14 mouse cellular contexts compared by ENCODE assay signal in genomic region chr2:165242575-165242974, GRCm38 (mm10). TPM values are rescaled to one million over a fixed set of nuclear protein-coding genes. Genes with fewer than 3 reads are reported as not detected.
A peak's percentile ranks its signal among the peaks of the same experiment; 100 is the strongest.
DNase-seq lines count a peak whose midpoint lies in the region; ATAC-seq lines count a peak whose summit lies in the region.
"Had no signal": no experiment of that assay in that cellular context is flagged by ENCODE, and none has a peak within 500 bp of the region (broad histone marks: within the 10 kb centered on the region; RNA-seq: fewer than 3 reads in every experiment).

No protein-coding gene starts in this region.

- peaks cover 13% of the 10 kb centered on the region; the same call in 1 of the 2 replicates for H3K4me1 ChIP-seq in forebrain, embryonic 14.5 days (ENCODE audit: control insufficient read depth, insufficient read depth, low read length)
- H3K4me1 ChIP-seq in hindbrain, embryonic 16.5 days (ENCODE audit: control insufficient read depth, insufficient read depth, low read depth, low read length) = peaks cover 19% of the 10 kb centered on the region
- peaks cover 46% of the 10 kb centered on the region for H3K4me1 ChIP-seq in neural tube, embryonic 13.5 days (replicated peaks)
- peaks cover 25% of the 10 kb centered on the region for H3K4me1 ChIP-seq in heart, embryonic 10.5 days
- H3K4me1 ChIP-seq: liver, embryonic 12.5 days had no signal

- H3K27ac ChIP-seq in forebrain, embryonic 14.5 days (ENCODE audit: low read depth, low read length) = no peak overlapping the region
- no peak overlapping the region for H3K27ac ChIP-seq in hindbrain, embryonic 16.5 days (ENCODE audit: low read depth, low read length)
- H3K27ac ChIP-seq in neural tube, embryonic 13.5 days (replicated peaks) = peak overlapping the region; percentile 53
- no peak overlapping the region for H3K27ac ChIP-seq in heart, embryonic 10.5 days
- H3K27ac ChIP-seq: kidney, postnatal 0 days; liver, embryonic 12.5 days had no signal

- ATAC-seq in frontal cortex, adult (ENCODE audit: low TSS enrichment) = peak; percentile 41; the same call in 1 of the 2 replicates
- no peak for ATAC-seq in forebrain, embryonic 14.5 days
- ATAC-seq in hindbrain, embryonic 16.5 days = peak; percentile 21; the same call in 1 of the 2 replicates
- no peak for ATAC-seq in neural tube, embryonic 13.5 days (ENCODE audit: low read depth)
- ATAC-seq: liver, embryonic 12.5 days; lung, postnatal 0 days had no signal

- no peaks in the 10 kb centered on the region for H3K9me3 ChIP-seq in forebrain, embryonic 14.5 days (replicated peaks; ENCODE audit: control insufficient read depth, low read length)
- H3K9me3 ChIP-seq in hindbrain, embryonic 16.5 days (ENCODE audit: control insufficient read depth, low read length) = no peaks in the 10 kb centered on the region
- H3K9me3 ChIP-seq in neural tube, embryonic 13.5 days = no peaks in the 10 kb centered on the region
- H3K9me3 ChIP-seq in heart, embryonic 10.5 days = no peaks in the 10 kb centered on the region
- H3K9me3 ChIP-seq: liver, embryonic 12.5 days had no signal

- H3K4me2 ChIP-seq in forebrain, embryonic 14.5 days (ENCODE audit: low read length) = peak overlapping the region; percentile 15
- H3K4me2 ChIP-seq in hindbrain, embryonic 16.5 days (ENCODE audit: low read length) = peak overlapping the region; percentile 34
- H3K4me2 ChIP-seq in neural tube, embryonic 13.5 days = peak overlapping the region; percentile 37
- H3K4me2 ChIP-seq: liver, embryonic 12.5 days had no signal

- peaks cover 50% of the 10 kb centered on the region for H3K27me3 ChIP-seq in forebrain, embryonic 14.5 days (replicated peaks; ENCODE audit: control insufficient read depth, insufficient read depth, low read length)
- peaks cover 14% of the 10 kb centered on the region for H3K27me3 ChIP-seq in hindbrain, embryonic 16.5 days (replicated peaks; ENCODE audit: control insufficient read depth, insufficient read depth, low read length)
- peaks cover 93% of the 10 kb centered on the region for H3K27me3 ChIP-seq in neural tube, embryonic 13.5 days
- H3K27me3 ChIP-seq in heart, embryonic 10.5 days (ENCODE audit: insufficient read depth, poor library complexity, severe bottlenecking) = peaks cover 100% of the 10 kb centered on the region

- WGBS in forebrain, embryonic 14.5 days = 2% methylated on average over 13 of the region's 13 CpGs
- WGBS in hindbrain, embryonic 16.5 days = 5% methylated on average over 13 of the region's 13 CpGs
- WGBS in neural tube, embryonic 13.5 days = 2% methylated on average over 13 of the region's 13 CpGs
- 1% methylated on average over 13 of the region's 13 CpGs for WGBS in heart, embryonic 10.5 days

- H3K9ac ChIP-seq in forebrain, embryonic 14.5 days (ENCODE audit: low read length) = peak overlapping the region; percentile 6; the same call in 1 of the 2 replicates
- H3K9ac ChIP-seq in hindbrain, embryonic 16.5 days (ENCODE audit: low read depth, low read length) = peak overlapping the region; percentile 20; the same call in 1 of the 2 replicates
- peak overlapping the region; percentile 6 for H3K9ac ChIP-seq in neural tube, embryonic 13.5 days
- H3K9ac ChIP-seq: liver, embryonic 12.5 days had no signal

- DNase-seq in frontal cortex, adult 2 months (ENCODE audit: extremely low spot score in 1 of 2, low spot score in 1 of 2) = no peak
- DNase-seq in forebrain, embryonic 14.5 days (ENCODE audit: low spot score) = peak; percentile 33
- no peak for DNase-seq in heart, embryonic 10.5 days (ENCODE audit: low spot score)
- no peak for DNase-seq in right cerebral cortex, postnatal 14 days
- DNase-seq in frontal cortex, postnatal 10 days (ENCODE audit: low spot score in 2 of 2) = no peak
- DNase-seq: adrenal gland, postnatal 36 days; thymus, adult 2 months had no signal

- no peaks in the 10 kb centered on the region for H3K36me3 ChIP-seq in forebrain, embryonic 14.5 days (ENCODE audit: control insufficient read depth, insufficient read depth, low read length)
- no peaks in the 10 kb centered on the region for H3K36me3 ChIP-seq in hindbrain, embryonic 16.5 days (ENCODE audit: control insufficient read depth, insufficient read depth, low read length)
- no peaks in the 10 kb centered on the region for H3K36me3 ChIP-seq in neural tube, embryonic 13.5 days
- no peaks in the 10 kb centered on the region for H3K36me3 ChIP-seq in heart, embryonic 10.5 days
- H3K36me3 ChIP-seq: liver, embryonic 12.5 days had no signal

- no peak overlapping the region for H3K4me3 ChIP-seq in forebrain, embryonic 14.5 days (ENCODE audit: low read depth, low read length)
- no peak overlapping the region for H3K4me3 ChIP-seq in hindbrain, embryonic 16.5 days (ENCODE audit: low read length)
- no peak overlapping the region for H3K4me3 ChIP-seq in neural tube, embryonic 13.5 days
- H3K4me3 ChIP-seq in heart, embryonic 10.5 days = no peak overlapping the region
- H3K4me3 ChIP-seq: liver, embryonic 12.5 days had no signal

RNA-seq across cellular contexts. Expression of gene Cdh22, which starts 7.9 kb away (rescaled TPM):
- 33.3 and 38.6 TPM in 2 replicates for polyA plus RNA-seq in frontal cortex, adult 2 months (2012; rRNA removed)
- 4.8 and 4.9 TPM in 2 replicates for polyA plus RNA-seq in forebrain, embryonic 14.5 days (2014; fragmentation: Nextera tagmentation; extraction: Ambion mirVana)
- polyA plus RNA-seq in hindbrain, embryonic 16.5 days (2015; fragmentation: Nextera tagmentation; extraction: Ambion mirVana) = 11.0 and 13.1 TPM in 2 replicates
- 11.1 and 11.4 TPM in 2 replicates for polyA plus RNA-seq in neural tube, embryonic 13.5 days (2015; fragmentation: Nextera tagmentation; extraction: Ambion mirVana)
- polyA plus RNA-seq in heart, embryonic 10.5 days (2016; fragmentation: Nextera tagmentation; extraction: Ambion mirVana) = 0.04 and 0.12 TPM in 2 replicates
- polyA plus RNA-seq: gonadal fat pad, adult 2 months had no signal

RNA-seq across cellular contexts. Expression of gene Slc35c2, which starts 45.1 kb away (rescaled TPM):
- 58.6 and 62.5 TPM in 2 replicates for polyA plus RNA-seq in frontal cortex, adult 2 months (2012; rRNA removed)
- 54.7 and 56.4 TPM in 2 replicates for polyA plus RNA-seq in forebrain, embryonic 14.5 days (2014; fragmentation: Nextera tagmentation; extraction: Ambion mirVana)
- polyA plus RNA-seq in hindbrain, embryonic 16.5 days (2015; fragmentation: Nextera tagmentation; extraction: Ambion mirVana) = 73.4 and 79.6 TPM in 2 replicates
- 51.3 and 57.3 TPM in 2 replicates for polyA plus RNA-seq in neural tube, embryonic 13.5 days (2015; fragmentation: Nextera tagmentation; extraction: Ambion mirVana)
- 57.3 and 61.9 TPM in 2 replicates for polyA plus RNA-seq in heart, embryonic 10.5 days (2016; fragmentation: Nextera tagmentation; extraction: Ambion mirVana)

Comparison
In these comparisons a context has a peak if more than half of its experiments do, and no peak if none do; other contexts are left out.
1. ATAC-seq: peak in frontal cortex, adult (single experiment) and hindbrain, embryonic 16.5 days (single experiment); none in forebrain, embryonic 14.5 days (single experiment) and neural tube, embryonic 13.5 days (single experiment).
2. Peak in every context shown above with its lines, with median percentiles within 50 percentile points of each other: H3K4me2 ChIP-seq and H3K9ac ChIP-seq.